Mouse (Mus musculus): ENCODE measurements around the gene Dlgap1. TPM values are rescaled to one million over a fixed set of nuclear protein-coding genes. Genes with fewer than 3 reads are reported as not detected.
"Not testable (repeated sequence)": the region's sequence is repeated elsewhere in the genome, so short reads cannot be mapped to it uniquely, and the experiment has no call there.

Gene Dlgap1
- polyA plus RNA-seq, 1 experiment from 2014 or later: 34.9 TPM

GRCm38 (mm10) chr17:70828569-70828968 lies 859.7 kb downstream of the Dlgap1 start:
- Histone ChIP-seq H3K4me3 (replicated peaks; ENCODE audit: low read length) (no peak overlapping the region), H3K4me1 (replicated peaks; ENCODE audit: control insufficient read depth, insufficient read depth, low read length) (no peaks in the 10 kb centered on the region), H3K27me3 (ENCODE audit: control insufficient read depth, insufficient read depth, low read length) (peaks cover 3% of the 10 kb centered on the region; the same call in 1 of the 2 replicates), H3K27ac (no peak overlapping the region), H3K4me2 (replicated peaks) (no peak overlapping the region), H3K36me3 (replicated peaks; ENCODE audit: control insufficient read depth, insufficient read depth) (no peaks in the 10 kb centered on the region), H3K9ac (no peak overlapping the region), H3K9me3 (ENCODE audit: control insufficient read depth, low read length) (no peaks in the 10 kb centered on the region)
- DNase-seq (ENCODE audit: low spot score) (no peak), ATAC-seq (ENCODE audit: low FRiP score) (no peak)
- WGBS: 80% methylated on average over 2 of the region's 2 CpGs

GRCm38 (mm10) chr17:70829217-70829616 lies 860.3 kb downstream of the Dlgap1 start:
- Histone ChIP-seq H3K4me2 (replicated peaks) (no peak overlapping the region), H3K4me3 (replicated peaks; ENCODE audit: low read length) (no peak overlapping the region), H3K36me3 (replicated peaks; ENCODE audit: control insufficient read depth, insufficient read depth) (no peaks in the 10 kb centered on the region), H3K27ac (no peak overlapping the region), H3K27me3 (ENCODE audit: control insufficient read depth, insufficient read depth, low read length) (peaks cover 5% of the 10 kb centered on the region; the same call in 1 of the 2 replicates), H3K9ac (no peak overlapping the region), H3K4me1 (replicated peaks; ENCODE audit: control insufficient read depth, insufficient read depth, low read length) (no peaks in the 10 kb centered on the region; the same call in 1 of the 2 replicates), H3K9me3 (ENCODE audit: control insufficient read depth, low read length) (no peaks in the 10 kb centered on the region)
- WGBS: 89% methylated on average over 6 of the region's 6 CpGs
- ATAC-seq (ENCODE audit: low FRiP score): no peak
- DNase-seq (ENCODE audit: low spot score): no peak

- peaks cover 5% of the 10 kb centered on the region for H3K4me1 ChIP-seq (replicated peaks; ENCODE audit: control insufficient read depth, insufficient read depth, low read length)
- DNase-seq (ENCODE audit: low spot score): no peak
- H3K4me3 ChIP-seq (replicated peaks; ENCODE audit: low read length): no peak overlapping the region
- no peaks in the 10 kb centered on the region for H3K9me3 ChIP-seq (ENCODE audit: control insufficient read depth, low read length)
- no peak overlapping the region for H3K4me2 ChIP-seq (replicated peaks)
- no peaks in the 10 kb centered on the region for H3K36me3 ChIP-seq (replicated peaks; ENCODE audit: control insufficient read depth, insufficient read depth)
- WGBS: 57% methylated on average over 23 of the region's 23 CpGs
- no peak overlapping the region for H3K27ac ChIP-seq
- H3K27me3 ChIP-seq (ENCODE audit: control insufficient read depth, insufficient read depth, low read length): peaks cover 5% of the 10 kb centered on the region; the same call in 1 of the 2 replicates
- ATAC-seq (ENCODE audit: low FRiP score): no peak
- H3K9ac ChIP-seq: no peak overlapping the region
These were observed 861.3 kb downstream of the Dlgap1 start for GRCm38 (mm10) chr17:70829943-70830715.

- Histone ChIP-seq H3K27me3 (ENCODE audit: control insufficient read depth, insufficient read depth, low read length) (peaks cover 11% of the 10 kb centered on the region), H3K4me2 (replicated peaks) (no peak overlapping the region), H3K27ac (no peak overlapping the region), H3K9ac (no peak overlapping the region), H3K9me3 (ENCODE audit: control insufficient read depth, low read length) (no peaks in the 10 kb centered on the region), H3K4me1 (replicated peaks; ENCODE audit: control insufficient read depth, insufficient read depth, low read length) (peaks cover 11% of the 10 kb centered on the region), H3K36me3 (replicated peaks; ENCODE audit: control insufficient read depth, insufficient read depth) (no peaks in the 10 kb centered on the region), H3K4me3 (replicated peaks; ENCODE audit: low read length) (no peak overlapping the region)
- no peak for ATAC-seq (ENCODE audit: low FRiP score)
- DNase-seq (ENCODE audit: low spot score): no peak
- 82% methylated on average over 4 of the region's 4 CpGs for whole genome bisulfite sequencing
These were observed 862.7 kb downstream of the Dlgap1 start for GRCm38 (mm10) chr17:70831591-70831990.

GRCm38 (mm10) chr17:70832544-70832943 lies 863.7 kb downstream of the Dlgap1 start:
- Histone ChIP-seq H3K4me1 (replicated peaks; ENCODE audit: control insufficient read depth, insufficient read depth, low read length) (peaks cover 11% of the 10 kb centered on the region), H3K9me3 (ENCODE audit: control insufficient read depth, low read length) (no peaks in the 10 kb centered on the region), H3K4me3 (replicated peaks; ENCODE audit: low read length) (no peak overlapping the region), H3K9ac (no peak overlapping the region), H3K27me3 (ENCODE audit: control insufficient read depth, insufficient read depth, low read length) (peaks cover 11% of the 10 kb centered on the region), H3K4me2 (replicated peaks) (no peak overlapping the region), H3K36me3 (replicated peaks; ENCODE audit: control insufficient read depth, insufficient read depth) (no peaks in the 10 kb centered on the region), H3K27ac (no peak overlapping the region)
- DNase-seq (ENCODE audit: low spot score): no peak
- ATAC-seq (ENCODE audit: low FRiP score): no peak
- 95% methylated on average over 9 of the region's 9 CpGs for WGBS

- Histone ChIP-seq H3K4me1 (replicated peaks; ENCODE audit: control insufficient read depth, insufficient read depth, low read length) (peaks cover 11% of the 10 kb centered on the region), H3K9me3 (ENCODE audit: control insufficient read depth, low read length) (no peaks in the 10 kb centered on the region), H3K4me2 (replicated peaks) (peak overlapping the region; percentile 96), H3K27ac (0 out of 2 replicates have a peak overlapping the region, but pooled peaks have one; percentile 14), H3K9ac (peak overlapping the region; percentile 56), H3K36me3 (replicated peaks; ENCODE audit: control insufficient read depth, insufficient read depth) (no peaks in the 10 kb centered on the region), H3K4me3 (replicated peaks; ENCODE audit: low read length) (peak overlapping the region; percentile 47), H3K27me3 (ENCODE audit: control insufficient read depth, insufficient read depth, low read length) (peaks cover 11% of the 10 kb centered on the region)
- DNase-seq (ENCODE audit: low spot score) (no peak), ATAC-seq (ENCODE audit: low FRiP score) (peak; percentile 58; the same call in 1 of the 2 replicates)
- WGBS: 1% methylated on average over 29 of the region's 29 CpGs
These were observed 865.6 kb downstream of the Dlgap1 start for GRCm38 (mm10) chr17:70834430-70834965.

GRCm38 (mm10) chr17:70835071-70835790 lies 866.4 kb downstream of the Dlgap1 start:
- Histone ChIP-seq H3K27ac (no peak overlapping the region), H3K9ac (peak overlapping the region; percentile 56), H3K4me1 (replicated peaks; ENCODE audit: control insufficient read depth, insufficient read depth, low read length) (peaks cover 11% of the 10 kb centered on the region), H3K36me3 (replicated peaks; ENCODE audit: control insufficient read depth, insufficient read depth) (no peaks in the 10 kb centered on the region), H3K9me3 (ENCODE audit: control insufficient read depth, low read length) (no peaks in the 10 kb centered on the region), H3K4me2 (replicated peaks) (peak overlapping the region; percentile 96), H3K4me3 (replicated peaks; ENCODE audit: low read length) (peak overlapping the region; percentile 47), H3K27me3 (ENCODE audit: control insufficient read depth, insufficient read depth, low read length) (peaks cover 11% of the 10 kb centered on the region)
- DNase-seq (ENCODE audit: low spot score) (no peak), ATAC-seq (ENCODE audit: low FRiP score) (0 out of 2 replicates have a peak, but pooled peaks have one; percentile 46)
- WGBS: 2% methylated on average over 10 of the region's 10 CpGs

GRCm38 (mm10) chr17:70836820-70837219 lies 867.9 kb downstream of the Dlgap1 start:
- Histone ChIP-seq H3K9ac (no peak overlapping the region), H3K9me3 (ENCODE audit: control insufficient read depth, low read length) (no peaks in the 10 kb centered on the region), H3K27me3 (ENCODE audit: control insufficient read depth, insufficient read depth, low read length) (peaks cover 11% of the 10 kb centered on the region), H3K4me3 (replicated peaks; ENCODE audit: low read length) (no peak overlapping the region), H3K4me1 (replicated peaks; ENCODE audit: control insufficient read depth, insufficient read depth, low read length) (peaks cover 11% of the 10 kb centered on the region), H3K4me2 (replicated peaks) (no peak overlapping the region), H3K36me3 (replicated peaks; ENCODE audit: control insufficient read depth, insufficient read depth) (no peaks in the 10 kb centered on the region), H3K27ac (no peak overlapping the region)
- WGBS: 55% methylated on average over 7 of the region's 7 CpGs
- no peak for ATAC-seq (ENCODE audit: low FRiP score)
- no peak for DNase-seq (ENCODE audit: low spot score)

GRCm38 (mm10) chr17:70837474-70837873 lies 868.6 kb downstream of the Dlgap1 start:
- not testable (repeated sequence) for H3K4me2 ChIP-seq (replicated peaks); H3K36me3 ChIP-seq (replicated peaks; ENCODE audit: control insufficient read depth, insufficient read depth); H3K9me3 ChIP-seq (ENCODE audit: control insufficient read depth, low read length); DNase-seq (ENCODE audit: low spot score); H3K4me3 ChIP-seq (replicated peaks; ENCODE audit: low read length); H3K27ac ChIP-seq; ATAC-seq (ENCODE audit: low FRiP score); H3K9ac ChIP-seq
- Histone ChIP-seq H3K4me1 (replicated peaks; ENCODE audit: control insufficient read depth, insufficient read depth, low read length) (peaks cover 11% of the 10 kb centered on the region), H3K27me3 (ENCODE audit: control insufficient read depth, insufficient read depth, low read length) (peaks cover 11% of the 10 kb centered on the region)
- 98% methylated on average over 5 of the region's 6 CpGs for WGBS
